Mouse (Mus musculus) sigmoid colon, adult 10 weeks (tissue): ENCODE results near the gene Agpat1. TPM values are rescaled to one million over a fixed set of nuclear protein-coding genes. Genes with fewer than 3 reads are reported as not detected.

Experiments
- polyA plus RNA-seq: library from polyadenylated mRNA; stranded (reverse); fragments of 350-450 nt; fragmentation: Illumina TruSeq; extraction: RNeasy Lipid Tissue Mini Kit (QIAGEN cat#74804); gene quantifications from one replicate; pipeline ENCODE4 v1.2.3, GENCODE M21; 2014; ENCODE audit warnings: low read depth, low replicate concordance

Gene Agpat1
- 4.8 TPM for polyA plus RNA-seq

DNA sequence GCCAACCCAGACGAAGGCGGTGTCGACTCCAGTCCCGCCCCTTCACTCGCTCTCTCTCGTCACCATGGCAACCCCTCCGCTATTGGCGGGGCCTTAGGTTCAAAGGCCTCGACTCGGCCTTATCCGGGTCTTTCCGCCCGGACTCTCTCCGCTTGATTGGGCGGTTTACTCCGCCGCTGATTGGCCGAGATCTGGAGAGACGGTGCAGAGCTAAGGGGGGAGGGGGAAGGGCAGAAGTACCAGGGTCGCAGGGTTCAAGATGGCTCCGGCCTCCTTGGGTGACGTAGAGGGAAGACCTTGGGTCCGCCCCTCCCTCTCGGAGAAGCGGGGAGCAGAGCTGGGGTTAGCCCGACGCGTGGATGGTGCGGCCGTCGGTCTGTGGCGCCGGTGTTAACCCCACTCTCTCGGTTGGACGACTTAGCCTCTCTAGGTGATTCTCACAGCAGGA lies at the start of gene Agpat1:
Gene Agpat1, plus strand, starts transcription at position 202 of the 448 bp plus-strand sequence.

DNA sequence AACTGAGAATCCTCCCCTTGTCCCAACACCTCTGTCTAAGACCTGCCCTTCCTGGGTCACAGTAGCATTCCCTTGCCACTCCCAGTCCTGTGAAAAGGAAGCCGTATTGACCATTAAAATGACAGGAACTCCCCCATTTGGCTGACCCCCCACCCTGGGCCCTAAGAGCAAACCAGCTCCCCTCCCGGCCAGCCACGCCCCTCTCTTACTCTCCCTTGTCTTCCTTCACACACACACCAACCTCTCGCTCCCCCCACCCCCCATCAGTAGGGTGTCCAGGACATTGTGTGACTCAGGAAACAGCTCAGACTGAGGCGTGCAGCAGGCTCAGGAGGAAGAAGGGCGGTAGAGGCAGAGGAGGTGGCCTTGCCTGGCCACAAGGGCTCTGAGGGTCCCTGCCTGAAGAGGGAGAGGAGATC lies 40.0 kb upstream of the Agpat1 start, which contains the start of gene Notch4:
Gene Notch4, plus strand, starts transcription at position 266 of the 419 bp plus-strand sequence.

DNA sequence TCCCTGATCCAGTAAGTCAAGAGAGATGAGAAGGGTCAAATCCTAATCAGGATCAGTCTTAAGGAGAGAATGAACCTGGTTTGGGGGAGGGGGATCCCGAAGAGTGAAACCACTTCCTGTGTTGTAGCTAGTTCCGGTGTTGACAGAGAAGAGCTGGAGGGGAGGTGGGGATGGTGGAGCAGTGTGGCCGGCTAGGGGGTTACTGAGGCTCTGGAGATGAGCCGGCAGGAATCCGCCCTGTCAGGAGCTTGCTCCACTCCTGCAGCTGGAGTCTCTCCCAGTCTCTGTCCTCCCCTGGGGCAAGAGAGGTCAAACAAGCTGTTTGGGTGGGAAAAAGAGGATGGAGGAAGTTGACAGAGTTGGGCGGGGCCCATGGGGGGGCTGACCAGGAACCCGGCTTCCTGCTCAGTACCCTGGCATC lies 14.4 kb upstream of the Agpat1 start, which contains the start of gene Gpsm3:
Gene Gpsm3, plus strand, starts transcription at position 126 of the 421 bp plus-strand sequence.

DNA sequence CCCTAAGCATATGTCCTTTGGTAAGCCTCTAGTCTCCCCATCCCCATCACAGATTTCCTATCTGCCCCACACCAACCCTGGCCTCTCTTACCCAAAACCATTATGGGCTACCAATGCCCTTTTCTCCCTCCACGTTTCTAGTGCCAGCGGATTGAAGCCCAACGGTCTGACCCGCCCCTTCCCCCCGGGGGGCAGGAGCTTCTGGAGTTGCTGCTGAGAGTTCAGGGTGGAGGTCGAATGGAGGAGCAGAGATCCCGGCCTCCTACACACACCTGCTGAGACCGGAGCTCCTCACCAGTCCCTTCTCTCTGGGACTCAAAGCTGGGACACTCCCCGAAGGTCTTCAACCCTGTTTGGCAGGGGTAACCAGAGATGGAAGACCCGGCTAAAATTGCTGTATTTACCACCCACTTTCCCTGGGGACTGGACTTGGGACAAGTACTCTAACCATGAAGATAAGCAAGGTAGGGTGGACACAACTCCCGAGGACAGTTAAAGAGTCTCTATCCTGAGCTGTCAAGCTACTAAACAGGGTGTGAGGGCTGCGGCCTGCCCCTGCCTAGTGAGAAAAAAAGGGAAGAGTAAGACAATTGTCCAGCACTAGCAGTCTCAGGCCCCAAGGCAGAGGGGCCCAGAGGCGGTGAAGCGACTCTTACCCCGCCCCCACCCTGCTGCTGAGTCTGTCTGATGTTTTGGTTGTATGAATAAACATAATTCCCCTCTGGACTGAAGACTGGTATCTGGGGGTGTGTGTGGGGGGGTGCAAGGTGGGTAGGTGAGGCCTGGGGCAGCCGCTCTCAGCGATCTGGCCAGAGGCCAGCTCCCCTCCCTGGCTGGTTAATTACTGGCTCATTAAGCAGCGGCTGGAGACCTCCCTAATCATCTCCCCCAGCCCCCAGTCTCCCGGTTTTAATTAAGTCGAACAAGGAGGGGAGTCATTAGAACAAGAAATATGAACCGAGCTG lies 12.8 kb upstream of the Agpat1 start, which contains the start of gene Pbx2:
Gene Pbx2, plus strand, starts transcription at position 238 of the 965 bp plus-strand sequence.

DNA sequence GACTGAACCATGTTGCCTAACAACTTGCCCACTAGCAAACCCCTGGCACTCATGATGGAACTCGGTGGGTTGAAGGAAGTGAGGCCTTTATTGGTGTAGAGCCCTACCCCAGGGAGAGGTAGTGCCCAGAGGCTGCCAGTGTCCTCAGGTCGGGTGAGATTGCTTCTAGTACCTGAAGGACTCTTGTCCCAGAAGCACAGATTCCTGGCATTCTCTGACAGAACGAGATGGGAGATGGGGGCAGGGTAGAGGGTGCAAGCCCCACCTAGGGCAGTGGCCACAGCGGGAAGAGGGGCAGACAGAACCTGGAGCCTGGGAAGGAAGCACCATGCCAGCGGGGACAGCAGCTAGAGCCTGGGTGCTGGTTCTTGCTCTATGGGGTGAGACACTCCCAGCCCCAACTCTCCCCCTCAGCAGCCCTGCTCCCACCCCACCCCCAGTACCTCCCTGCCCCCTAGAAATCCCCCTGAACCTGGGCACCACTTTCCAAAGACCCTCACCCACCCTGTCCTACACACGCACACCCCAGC lies 6.4 kb upstream of the Agpat1 start, which contains the start of gene Ager:
Gene Ager, plus strand, starts transcription at position 297 of the 530 bp plus-strand sequence.

DNA sequence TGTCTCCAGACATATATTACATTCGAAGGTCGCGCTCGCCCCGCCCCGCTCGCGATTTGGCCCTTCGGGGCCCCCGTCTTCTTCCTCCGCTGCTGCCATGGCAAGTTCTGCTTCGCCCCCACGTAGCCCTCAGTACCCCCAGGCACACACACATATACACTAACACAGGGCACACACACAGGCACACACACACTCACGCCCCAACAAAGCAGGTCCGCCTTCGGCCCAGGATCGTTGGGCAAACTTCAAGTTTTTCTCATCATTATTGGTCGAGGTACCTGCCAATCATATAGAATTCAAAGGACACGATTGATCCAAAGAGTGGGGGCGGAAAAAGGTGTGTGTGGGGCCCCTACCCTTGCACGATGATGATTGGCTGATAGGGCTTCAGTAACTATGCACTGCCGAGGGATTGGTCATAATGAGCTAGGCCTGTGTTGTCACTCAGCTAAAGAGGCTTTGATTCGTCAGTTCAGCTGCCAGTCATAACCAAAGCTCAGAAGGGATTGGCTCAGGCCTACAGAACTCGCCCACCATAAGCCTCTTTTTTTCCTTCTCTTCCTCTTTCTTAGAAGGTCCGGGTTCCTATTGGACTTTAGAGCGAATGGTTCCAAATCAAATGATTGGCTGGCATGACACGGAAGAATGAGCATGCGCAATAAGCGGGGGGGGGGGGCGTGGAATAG lies 544 bp upstream of the Agpat1 start, which contains the start of gene Rnf5:
Gene Rnf5, minus strand, starts transcription at position 316 of the 686 bp plus-strand sequence.

DNA sequence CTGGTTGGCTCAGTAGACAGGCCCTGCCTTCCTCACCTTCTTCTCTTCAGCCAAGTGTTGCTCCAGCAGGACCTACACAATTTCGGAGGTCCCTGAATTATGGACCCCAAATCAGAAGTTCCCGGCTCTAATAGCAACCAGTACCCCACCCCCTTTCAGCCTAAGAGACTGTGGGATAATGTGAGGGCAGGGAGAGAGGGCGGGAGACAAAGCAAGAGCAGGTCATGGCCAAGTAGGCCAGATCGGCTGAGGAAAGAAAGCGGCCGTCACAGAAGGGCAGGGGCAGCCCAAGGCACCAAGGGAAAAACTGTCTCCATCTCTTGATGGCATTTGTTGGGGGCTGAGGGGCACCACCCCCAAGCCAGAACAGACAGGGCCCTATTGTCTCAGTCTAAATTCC lies 11.8 kb downstream of the Agpat1 start, which contains the start of gene Egfl8:
Gene Egfl8, minus strand, starts transcription at position 101 of the 400 bp plus-strand sequence.

DNA sequence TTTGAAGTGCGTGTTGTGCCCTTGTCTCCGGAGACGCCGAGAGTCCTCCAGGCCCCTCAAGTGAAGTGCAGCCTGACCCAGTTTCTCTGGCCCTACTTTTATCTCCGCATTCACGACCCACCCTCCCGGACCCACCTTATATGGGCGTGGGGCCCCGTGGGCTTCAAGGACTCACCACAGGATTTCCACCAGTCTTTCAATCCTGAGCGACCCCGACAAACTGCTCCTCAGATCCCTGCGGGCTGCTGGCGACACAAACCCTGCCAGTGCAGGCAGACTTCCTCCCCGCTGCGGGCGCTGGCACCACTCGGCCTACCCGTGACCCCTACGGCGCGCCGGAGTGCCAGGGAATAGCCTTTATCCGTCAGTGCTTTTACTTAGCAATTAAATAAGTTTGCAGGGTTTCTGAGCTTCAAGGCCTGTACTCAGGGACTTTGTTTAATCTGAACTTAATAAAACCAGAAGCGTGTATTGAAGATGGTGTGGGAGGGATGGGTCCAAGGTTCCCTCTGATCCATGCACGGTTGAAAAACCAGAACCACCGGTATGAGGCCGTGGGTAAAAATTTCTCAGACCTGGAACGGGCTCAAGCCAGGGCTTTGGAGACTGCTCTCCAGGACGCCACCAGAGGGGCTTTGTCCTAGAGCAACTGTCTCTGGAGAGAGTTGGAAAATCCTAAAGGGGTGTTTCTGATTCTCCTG lies 24.0 kb downstream of the Agpat1 start, which contains the start of gene Ppt2:
Gene Ppt2, minus strand, starts transcription at position 568 of the 701 bp plus-strand sequence.

DNA sequence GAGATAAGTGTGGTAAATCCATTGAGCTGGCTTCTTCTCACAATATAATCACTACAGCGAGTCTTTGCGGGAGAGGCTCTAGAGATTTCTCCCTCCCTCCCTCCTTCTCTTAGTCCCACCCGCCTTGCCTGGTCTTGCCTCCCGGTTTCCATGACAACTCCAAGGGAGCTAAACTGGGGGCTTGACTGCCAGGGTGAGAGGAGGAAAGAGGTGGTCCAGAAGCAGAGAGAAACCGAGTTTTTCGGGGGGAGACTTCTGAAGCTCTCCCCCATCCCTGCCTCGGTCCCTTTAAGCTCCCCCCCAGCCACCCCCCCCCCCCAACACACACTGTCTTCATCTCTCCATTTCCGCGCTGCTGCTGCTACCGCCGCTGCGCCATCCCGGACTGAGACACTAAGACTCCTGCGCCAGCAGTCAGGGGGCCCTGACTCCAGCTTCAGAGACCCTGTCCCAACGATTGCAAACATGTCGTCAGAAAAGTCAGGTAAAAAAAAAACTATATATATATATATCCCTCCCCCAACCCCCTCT lies 25.2 kb downstream of the Agpat1 start, which contains the start of gene Prrt1:
Gene Prrt1, plus strand, starts transcription at position 313 of the 531 bp plus-strand sequence.

DNA sequence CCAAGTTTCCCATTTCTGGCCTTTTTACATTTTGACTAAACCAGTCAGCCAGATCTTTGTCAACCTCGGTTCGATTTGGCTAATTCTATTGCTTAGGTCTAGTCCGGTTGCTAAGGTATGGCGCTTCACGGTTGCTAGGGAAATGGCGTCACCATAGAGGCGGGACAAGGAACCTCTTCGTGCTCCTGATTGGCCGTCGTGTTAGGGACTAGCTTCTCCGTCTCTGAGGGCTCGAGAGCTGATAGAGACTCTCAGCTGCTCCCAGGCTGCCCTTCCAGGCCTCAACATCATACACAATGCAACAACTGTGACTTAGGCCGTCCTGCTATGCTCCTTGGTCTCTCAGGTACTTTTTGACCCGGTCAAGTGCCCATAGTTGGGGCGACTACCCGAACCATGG lies 40.5 kb downstream of the Agpat1 start, which contains the start of gene Fkbpl:
Gene Fkbpl, plus strand, starts transcription at position 157 of the 400 bp plus-strand sequence.

DNA sequence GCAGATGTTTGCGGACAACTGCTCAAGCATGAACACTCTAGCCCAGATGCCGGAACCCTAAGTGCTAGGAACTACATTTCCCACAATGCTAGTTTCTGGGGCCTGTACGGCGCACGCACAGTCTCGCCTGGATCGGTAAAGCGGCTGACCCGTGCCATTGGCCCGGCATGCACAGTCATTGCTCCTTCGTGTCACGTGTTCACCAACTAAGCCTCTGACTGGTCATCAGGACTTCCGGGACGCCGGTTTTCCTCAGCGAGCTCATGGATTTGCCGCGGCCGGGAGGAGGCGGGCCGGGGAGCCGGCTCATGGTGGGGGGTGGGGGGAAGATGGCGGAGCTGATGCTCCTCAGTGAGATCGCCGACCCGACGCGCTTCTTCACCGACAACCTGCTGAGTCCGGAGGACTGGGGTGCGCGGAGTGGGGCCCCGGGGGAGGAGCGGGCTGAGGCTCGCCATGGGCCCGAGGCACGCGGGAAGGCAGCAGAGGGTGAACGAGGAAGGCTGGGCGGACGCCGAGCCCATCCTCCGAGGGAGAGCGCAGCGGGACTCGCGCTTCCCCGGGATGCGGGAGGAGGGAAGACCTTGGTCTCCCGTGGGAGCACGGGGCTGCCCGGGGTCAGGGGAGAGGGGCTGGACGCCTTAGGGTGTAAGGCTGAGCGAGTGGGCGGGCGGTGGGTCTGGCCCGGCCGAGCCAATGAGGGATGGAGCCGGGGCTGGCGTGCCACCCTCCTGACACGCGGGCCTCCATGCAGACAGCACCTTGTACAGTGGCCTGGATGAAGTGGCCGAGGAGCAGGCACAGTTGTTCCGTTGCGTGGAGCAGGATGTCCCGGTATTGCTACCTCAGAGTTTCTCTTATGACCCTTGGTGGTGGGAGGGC lies 43.1 kb downstream of the Agpat1 start, which contains the start of gene Atf6b:
Gene Atf6b, plus strand, starts transcription at position 241 of the 882 bp plus-strand sequence.

Other genes with a start within 250 kb of the Agpat1 start
- gene Btnl2, start 249.4 kb upstream of the Agpat1 start, polyA plus RNA-seq: 1.0 TPM
- 27.9 TPM for gene Btnl1, start 227.1 kb upstream of the Agpat1 start, polyA plus RNA-seq
- gene BC051142, start 205.4 kb upstream of the Agpat1 start, polyA plus RNA-seq: 2.1 TPM
- gene Btnl4, start 126.9 kb upstream of the Agpat1 start, polyA plus RNA-seq: 33.2 TPM
- 80.8 TPM for gene Btnl6, start 86.9 kb upstream of the Agpat1 start, polyA plus RNA-seq
- gene Notch4, start 40.0 kb upstream of the Agpat1 start, polyA plus RNA-seq: 0.76 TPM
- 1.6 TPM for gene Gpsm3, start 14.5 kb upstream of the Agpat1 start, polyA plus RNA-seq
- gene Pbx2, start 13.0 kb upstream of the Agpat1 start, polyA plus RNA-seq: 21.6 TPM
- not detected for gene Ager, start 6.4 kb upstream of the Agpat1 start, polyA plus RNA-seq
- 50.6 TPM for gene Rnf5, start 572 bp upstream of the Agpat1 start, polyA plus RNA-seq
- not detected for gene Egfl8, start 11.7 kb downstream of the Agpat1 start, polyA plus RNA-seq
- gene Ppt2, start 24.2 kb downstream of the Agpat1 start, polyA plus RNA-seq: 4.5 TPM
- gene Prrt1, start 25.3 kb downstream of the Agpat1 start, polyA plus RNA-seq: 1.1 TPM
- 4.4 TPM for gene Fkbpl, start 40.5 kb downstream of the Agpat1 start, polyA plus RNA-seq
- 2.8 TPM for gene Atf6b, start 42.9 kb downstream of the Agpat1 start, polyA plus RNA-seq
- gene Tnxb, start 66.3 kb downstream of the Agpat1 start, polyA plus RNA-seq: 0.16 TPM
- gene C4b, start 139.6 kb downstream of the Agpat1 start, polyA plus RNA-seq: 1.8 TPM
- not detected for gene Cyp21a1, start 200.3 kb downstream of the Agpat1 start, polyA plus RNA-seq
- gene Stk19, start 232.7 kb downstream of the Agpat1 start, polyA plus RNA-seq: 23.0 TPM
- 3.0 TPM for gene Dxo, start 232.8 kb downstream of the Agpat1 start, polyA plus RNA-seq
- gene Skiv2l, start 245.9 kb downstream of the Agpat1 start, polyA plus RNA-seq: 5.6 TPM
- gene Nelfe, start 246.1 kb downstream of the Agpat1 start, polyA plus RNA-seq: 1.1 TPM